Mouse (Mus musculus) testis, adult 2 months (tissue): ENCODE results near the gene Gadd45gip1.

ENCODE experiments used
- CTCF ChIP-seq: fragments of 200-500 bp; IDR thresholded peaks from 2 replicates; pipeline ENCODE4 v1.5.1; 2012; ENCODE audit warnings: low read depth, mild to moderate bottlenecking, inconsistent platforms, low read length, moderate library complexity; ENCODE audit not compliant: control insufficient read depth, insufficient read depth, insufficient replicate concordance
- POLR2A ChIP-seq: fragments of 200-500 bp; IDR thresholded peaks from 2 replicates; pipeline ENCODE4 v1.6.1; 2012; ENCODE audit warnings: low read depth, mild to moderate bottlenecking, inconsistent platforms, low read length, moderate library complexity; ENCODE audit not compliant: control insufficient read depth

DNA sequence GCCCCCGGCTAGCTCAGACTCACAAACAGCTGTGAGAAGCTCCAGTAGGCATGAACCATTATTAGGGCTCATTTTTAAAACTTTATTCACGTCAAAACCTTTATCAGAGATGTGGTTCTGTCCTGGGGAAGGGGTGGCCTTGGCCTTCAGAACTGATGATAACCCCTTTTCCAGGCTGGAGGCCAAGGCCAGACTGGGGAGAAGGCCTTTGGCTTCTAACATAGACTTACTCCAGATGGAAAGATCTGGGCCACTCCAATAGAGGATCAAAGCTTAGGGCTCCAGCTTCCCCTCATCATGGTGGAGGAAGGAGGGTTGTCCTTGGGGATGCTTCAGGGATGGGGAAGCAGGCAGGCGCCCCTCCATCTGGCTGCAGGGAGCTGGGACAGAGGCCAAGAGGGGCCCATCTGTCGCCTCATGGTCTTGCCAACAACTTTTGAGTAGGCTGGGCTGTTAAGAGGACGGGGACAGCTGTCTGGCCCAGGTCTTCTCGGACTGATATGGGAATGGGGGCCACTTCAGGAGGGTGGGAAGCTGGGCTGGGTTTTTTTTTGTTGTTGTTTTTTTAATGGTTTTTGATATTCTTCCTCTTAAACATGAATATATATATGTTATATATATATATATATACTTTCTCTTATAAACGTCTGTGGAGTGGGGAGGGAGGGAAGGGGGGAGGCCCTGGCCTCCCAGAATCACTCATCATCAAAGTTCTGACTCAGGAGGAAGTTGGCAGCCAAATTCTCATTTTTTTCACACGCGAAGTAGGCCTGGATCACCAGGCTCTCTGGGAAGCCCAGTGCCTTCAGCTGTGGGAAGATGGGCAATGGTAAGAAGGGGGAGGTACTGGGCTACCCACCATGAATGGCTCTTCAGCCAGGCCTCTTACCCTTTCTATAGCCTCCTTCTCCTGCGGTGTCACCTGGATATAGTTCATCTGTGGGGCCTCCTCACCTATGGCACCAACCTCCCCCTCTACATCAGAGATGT lies 3.8 kb downstream of the Gadd45gip1 start:
- TF ChIP-seq POLR2A, result no peak
- TF ChIP-seq CTCF, result no peak
